Mouse (Mus musculus): Measurements from ENCODE around the gene Abcf2. TPM values are rescaled to one million over a fixed set of nuclear protein-coding genes. Genes with fewer than 3 reads are reported as not detected.

Gene Abcf2
- total and polyA plus RNA-seq, 2 experiments from 2014 or later, result 60.6 to 66.5 TPM

- 21% methylated on average over 2 of the region's 2 CpGs for WGBS
- DNase-seq (ENCODE audit: low spot score) (peak; percentile 91), ATAC-seq (0 out of 2 replicates have a peak, but pooled peaks have one; percentile 25)
- peaks cover 11% of the 10 kb centered on the region for H3K36me3 ChIP-seq (ENCODE audit: insufficient read depth, low read length)
- H3K27ac ChIP-seq, result peak overlapping the region; percentile 82
- H3K9ac ChIP-seq (replicated peaks; ENCODE audit: low read length), result peak overlapping the region; percentile 22; the same call in 1 of the 2 replicates
- no peak overlapping the region for H3K4me3 ChIP-seq (ENCODE audit: low read length)
- H3K27me3 ChIP-seq (ENCODE audit: insufficient read depth, low read length), result no peaks in the 10 kb centered on the region
- no peaks in the 10 kb centered on the region for H3K9me3 ChIP-seq (ENCODE audit: low read length)
- H3K4me1 ChIP-seq (ENCODE audit: insufficient read depth, low read length), result peaks cover 38% of the 10 kb centered on the region
- peak overlapping the region; percentile 40 for H3K4me2 ChIP-seq (ENCODE audit: low read depth, low read length)
- peak; percentile 74 for TF ChIP-seq CTCF (IDR thresholded peaks at IDR 0.05; ENCODE audit: low read depth)
These were observed 20.0 kb upstream of the Abcf2 start for GRCm38 (mm10) chr5:24597221-24597728.

- peak; percentile 80 for DNase-seq (ENCODE audit: low spot score)
- Histone ChIP-seq H3K9me3 (ENCODE audit: low read length) (no peaks in the 10 kb centered on the region), H3K27ac (peak overlapping the region; percentile 82), H3K4me1 (ENCODE audit: insufficient read depth, low read length) (peaks cover 35% of the 10 kb centered on the region), H3K4me3 (ENCODE audit: low read length) (no peak overlapping the region), H3K36me3 (ENCODE audit: insufficient read depth, low read length) (peaks cover 11% of the 10 kb centered on the region), H3K27me3 (ENCODE audit: insufficient read depth, low read length) (no peaks in the 10 kb centered on the region), H3K4me2 (ENCODE audit: low read depth, low read length) (peak overlapping the region; percentile 40), H3K9ac (replicated peaks; ENCODE audit: low read length) (peak overlapping the region; percentile 22)
- WGBS, result 9% methylated on average over 11 of the region's 11 CpGs
- no peak for TF ChIP-seq CTCF (IDR thresholded peaks at IDR 0.05; ENCODE audit: low read depth)
- peak; percentile 21; the same call in 1 of the 2 replicates for ATAC-seq
These were observed 19.4 kb upstream of the Abcf2 start for GRCm38 (mm10) chr5:24596519-24597171.

GRCm38 (mm10) chr5:24595786-24596380 is 18.6 kb upstream of the Abcf2 start:
- WGBS, result 49% methylated on average over 14 of the region's 14 CpGs
- Histone ChIP-seq H3K27ac (peak overlapping the region; percentile 82), H3K36me3 (ENCODE audit: insufficient read depth, low read length) (peaks cover 11% of the 10 kb centered on the region), H3K4me1 (ENCODE audit: insufficient read depth, low read length) (peaks cover 28% of the 10 kb centered on the region), H3K9ac (replicated peaks; ENCODE audit: low read length) (peak overlapping the region; percentile 22), H3K4me3 (ENCODE audit: low read length) (no peak overlapping the region), H3K27me3 (ENCODE audit: insufficient read depth, low read length) (no peaks in the 10 kb centered on the region), H3K9me3 (ENCODE audit: low read length) (no peaks in the 10 kb centered on the region), H3K4me2 (ENCODE audit: low read depth, low read length) (peak overlapping the region; percentile 40)
- peak; percentile 31; the same call in 1 of the 2 replicates for TF ChIP-seq CTCF (IDR thresholded peaks at IDR 0.05; ENCODE audit: low read depth)
- DNase-seq (ENCODE audit: low spot score) (no peak), ATAC-seq (no peak)

- Histone ChIP-seq H3K36me3 (ENCODE audit: insufficient read depth, low read length) (peaks cover 11% of the 10 kb centered on the region), H3K4me3 (ENCODE audit: low read length) (no peak overlapping the region), H3K27me3 (ENCODE audit: insufficient read depth, low read length) (no peaks in the 10 kb centered on the region), H3K4me2 (ENCODE audit: low read depth, low read length) (no peak overlapping the region), H3K27ac (no peak overlapping the region), H3K9me3 (ENCODE audit: low read length) (no peaks in the 10 kb centered on the region), H3K4me1 (ENCODE audit: insufficient read depth, low read length) (peaks cover 25% of the 10 kb centered on the region), H3K9ac (replicated peaks; ENCODE audit: low read length) (no peak overlapping the region)
- no peak for TF ChIP-seq CTCF (IDR thresholded peaks at IDR 0.05; ENCODE audit: low read depth)
- WGBS, result 83% methylated on average over 5 of the region's 5 CpGs
- ATAC-seq (no peak), DNase-seq (ENCODE audit: low spot score) (no peak)
These were observed 18.0 kb upstream of the Abcf2 start for GRCm38 (mm10) chr5:24595261-24595660.

GRCm38 (mm10) chr5:24594346-24594745 is 17.1 kb upstream of the Abcf2 start:
- ATAC-seq (no peak), DNase-seq (ENCODE audit: low spot score) (no peak)
- no peaks in the 10 kb centered on the region for H3K9me3 ChIP-seq (ENCODE audit: low read length)
- WGBS, result 89% methylated on average over 5 of the region's 5 CpGs
- H3K27ac ChIP-seq, result no peak overlapping the region
- H3K36me3 ChIP-seq (ENCODE audit: insufficient read depth, low read length), result peaks cover 13% of the 10 kb centered on the region
- H3K9ac ChIP-seq (replicated peaks; ENCODE audit: low read length), result no peak overlapping the region
- no peak for TF ChIP-seq CTCF (IDR thresholded peaks at IDR 0.05; ENCODE audit: low read depth)
- no peak overlapping the region for H3K4me3 ChIP-seq (ENCODE audit: low read length)
- H3K4me2 ChIP-seq (ENCODE audit: low read depth, low read length), result no peak overlapping the region
- no peaks in the 10 kb centered on the region for H3K27me3 ChIP-seq (ENCODE audit: insufficient read depth, low read length)
- peaks cover 25% of the 10 kb centered on the region for H3K4me1 ChIP-seq (ENCODE audit: insufficient read depth, low read length)

GRCm38 (mm10) chr5:24593928-24594327 is 16.7 kb upstream of the Abcf2 start:
- Histone ChIP-seq H3K4me1 (ENCODE audit: insufficient read depth, low read length) (peaks cover 21% of the 10 kb centered on the region), H3K4me2 (ENCODE audit: low read depth, low read length) (no peak overlapping the region), H3K9ac (replicated peaks; ENCODE audit: low read length) (no peak overlapping the region), H3K27me3 (ENCODE audit: insufficient read depth, low read length) (no peaks in the 10 kb centered on the region), H3K9me3 (ENCODE audit: low read length) (no peaks in the 10 kb centered on the region), H3K36me3 (ENCODE audit: insufficient read depth, low read length) (peaks cover 17% of the 10 kb centered on the region), H3K4me3 (ENCODE audit: low read length) (no peak overlapping the region), H3K27ac (no peak overlapping the region)
- DNase-seq (ENCODE audit: low spot score) (no peak), ATAC-seq (no peak)
- TF ChIP-seq CTCF (IDR thresholded peaks at IDR 0.05; ENCODE audit: low read depth), result no peak
- WGBS, result 66% methylated on average over 10 of the region's 10 CpGs

All from hindbrain, postnatal 0 days (tissue).